Mouse (Mus musculus) CH12.LX (cell line): Measurements from ENCODE around the gene Lonp2.

Experiments used
- CHD2 ChIP-seq: IDR thresholded peaks from 2 replicates; pipeline ENCODE4 v1.6.1; 2011; ENCODE audit warnings: low read length, improper control_type of control experiment
- CTCF ChIP-seq, 2 experiments: IDR thresholded peaks in 1 of 2; conservative IDR thresholded peaks in 1 of 2; 2 replicates each; pipeline ENCODE4 v1.5.1; 2011 to 2012; ENCODE audit warnings: low read depth in 2 of 2, low read length in 2 of 2, improper control_type of control experiment in 1 of 2, inconsistent platforms in 1 of 2, mild to moderate bottlenecking in 1 of 2, moderate library complexity in 1 of 2
- E2F4 ChIP-seq: IDR thresholded peaks from 2 replicates; pipeline ENCODE4 v1.6.1; 2011; ENCODE audit warnings: low read depth, low read length, improper control_type of control experiment; ENCODE audit not compliant: insufficient replicate concordance
- EP300 ChIP-seq: IDR thresholded peaks from 2 replicates; pipeline ENCODE4 v1.6.1; 2011; ENCODE audit warnings: low read length, improper control_type of control experiment
- ETS1 ChIP-seq: conservative IDR thresholded peaks from 2 replicates; pipeline ENCODE4 v1.6.1; 2012; ENCODE audit warnings: low read depth, mild to moderate bottlenecking, inconsistent platforms, low read length, improper control_type of control experiment, moderate library complexity
- GABPA ChIP-seq: IDR thresholded peaks from 2 replicates; pipeline ENCODE4 v1.6.1; 2012; ENCODE audit warnings: low read depth, low read length, improper control_type of control experiment, inconsistent platforms; ENCODE audit not compliant: insufficient replicate concordance
- POLR2A ChIP-seq: IDR thresholded peaks from 2 replicates; pipeline ENCODE4 v1.6.1; 2011; ENCODE audit warnings: low read depth, mild to moderate bottlenecking, improper control_type of control experiment, low read length
- POLR2AphosphoS2 ChIP-seq: IDR thresholded peaks from 2 replicates; pipeline ENCODE4 v1.6.1; 2011; ENCODE audit warnings: low read depth, low read length, improper control_type of control experiment
- RAD21 ChIP-seq: IDR thresholded peaks from 2 replicates; pipeline ENCODE4 v1.6.1; 2011; ENCODE audit warnings: low read depth, mild to moderate bottlenecking, low read length, improper control_type of control experiment, moderate library complexity
- SMC3 ChIP-seq: IDR thresholded peaks from 2 replicates; pipeline ENCODE4 v1.6.1; 2011; ENCODE audit warnings: low read depth, low read length, improper control_type of control experiment
- TCF12 ChIP-seq: IDR thresholded peaks from 2 replicates; pipeline ENCODE4 v1.6.1; 2014; ENCODE audit warnings: low read depth, mild to moderate bottlenecking, inconsistent platforms, low read length, improper control_type of control experiment
- USF1 ChIP-seq: IDR thresholded peaks from 2 replicates; pipeline ENCODE4 v1.6.1; 2014; ENCODE audit warnings: low read depth, mild to moderate bottlenecking, inconsistent platforms, low read length, improper control_type of control experiment
- ZNF384 ChIP-seq: IDR thresholded peaks from 2 replicates; pipeline ENCODE4 v1.6.1; 2012; ENCODE audit warnings: low read depth, low read length, improper control_type of control experiment, inconsistent platforms

DNA sequence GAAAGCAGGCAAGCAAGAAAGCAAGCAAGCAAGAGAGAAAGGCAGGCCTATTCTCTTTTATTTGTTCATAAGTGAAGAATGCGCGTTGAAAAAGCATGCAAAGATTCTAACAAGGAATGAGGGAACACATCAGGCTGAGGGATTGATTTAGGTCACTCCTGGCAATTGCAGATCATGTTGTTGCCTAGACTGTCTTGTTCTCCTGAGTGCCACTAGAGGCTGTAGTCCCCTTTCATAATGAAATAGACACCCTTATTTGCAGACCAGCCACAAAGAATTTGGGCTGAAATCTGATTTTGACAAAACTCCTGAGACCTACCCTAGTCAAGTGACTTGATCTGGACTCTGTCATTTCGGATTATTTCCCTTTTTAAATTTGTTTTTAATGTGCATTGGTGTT lies 18.8 kb downstream of the Lonp2 start:
- TF ChIP-seq CTCF (conservative IDR thresholded peaks at IDR 0.05 in 1 of 2, IDR thresholded peaks at IDR 0.05 in 1 of 2; ENCODE audit: low read depth in 2 of 2, low read length in 2 of 2) = no peak
- no peak for TF ChIP-seq ZNF384
- TF ChIP-seq USF1 = no peak
- no peak for TF ChIP-seq SMC3
- TF ChIP-seq CHD2 = no peak
- TF ChIP-seq ETS1 = no peak
- no peak for TF ChIP-seq EP300
- no peak for TF ChIP-seq POLR2AphosphoS2
- no peak for TF ChIP-seq GABPA
- no peak for TF ChIP-seq TCF12
- TF ChIP-seq POLR2A = no peak
- no peak for TF ChIP-seq RAD21
- no peak for TF ChIP-seq E2F4
